Mouse (Mus musculus): ENCODE measurements at regions not wholly inside any gene's neighbourhood (a gene's known extent, or its start where the extent isn't known, plus 50 kb on each side); places are given as distances from the start of the nearest gene placed in this dataset.

GRCm38 (mm10) chr8:114074122-114074521, 59.2 kb upstream of the Nudt7 start:
- TF ChIP-seq CTCF (IDR thresholded peaks at IDR 0.05; ENCODE audit: low read depth, low read length) = 0 out of 2 replicates have a peak, but pooled peaks have one; percentile 5
- TF ChIP-seq GATA1 (IDR thresholded peaks at IDR 0.05; ENCODE audit: borderline replicate concordance, low read length) = no peak
- no peak for TF ChIP-seq TAL1 (conservative IDR thresholded peaks at IDR 0.05; ENCODE audit: low read depth, low read length)
- no peak for TF ChIP-seq POLR2AphosphoS5 (IDR thresholded peaks at IDR 0.05; ENCODE audit: insufficient replicate concordance, low read depth, low read length)

All from G1E (cell line).